ENCODE assay signal across 1 mouse cellular context in genomic region chr11:77442186-77443170, GRCm38 (mm10).
TF ChIP-seq lines count a peak whose summit lies in the region.

No protein-coding gene starts in this region.

TF ChIP-seq in CH12.LX, 34 proteins besides CTCF, POLR2A, EP300 and RAD21 (continued from another document):
- TF ChIP-seq MEF2A (IDR thresholded peaks at IDR 0.05; ENCODE audit: borderline replicate concordance, low read depth, low read length) (peak; percentile 85; the same call in 1 of the 2 replicates), ELF1 (IDR thresholded peaks at IDR 0.05; ENCODE audit: low read depth, low read length) (no peak), GABPA (IDR thresholded peaks at IDR 0.05; ENCODE audit: insufficient replicate concordance, low read depth, low read length) (no peak), TCF12 (IDR thresholded peaks at IDR 0.05; ENCODE audit: low read depth, low read length) (peak; percentile 60), ZC3H11A (IDR thresholded peaks at IDR 0.05; ENCODE audit: low read depth, low read length) (no peak), ZNF384 (IDR thresholded peaks at IDR 0.05; ENCODE audit: low read depth, low read length) (peak; percentile 13; the same call in 1 of the 2 replicates), MAX (IDR thresholded peaks at IDR 0.05; ENCODE audit: low read length) (no peak), RCOR1 (conservative IDR thresholded peaks at IDR 0.05; ENCODE audit: low read depth, low read length) (peak; percentile 96), TBP (conservative IDR thresholded peaks at IDR 0.05; ENCODE audit: low read depth, low read length) (no peak)
